Mouse (Mus musculus) stomach, postnatal 0 days (tissue): ENCODE measurements around the gene Serpinf2. TPM values are rescaled to one million over a fixed set of nuclear protein-coding genes. Genes with fewer than 3 reads are reported as not detected.
"Not testable (repeated sequence)": the region's sequence is repeated elsewhere in the genome, so short reads cannot be mapped to it uniquely, and the experiment has no call there.

ENCODE experiments used
- ATAC-seq: fragments of 200-750 bp; cut with Nextera tagmentation; 2 replicates; pipeline ENCODE4 v1.8.0; 2017; ENCODE audit not compliant: low FRiP score, low TSS enrichment
- DNase-seq: peaks from one replicate; pipeline ENCODE4 v3.0.0-alpha.2; 2016; ENCODE audit warnings: low spot score
- H3K27ac ChIP-seq: fragments of 300-500 bp; sonication (generic); replicated peaks from 2 replicates; pipeline ENCODE4 v1.5.1; 2014; ENCODE audit warnings: mild to moderate bottlenecking, control low read depth
- H3K27me3 ChIP-seq: fragments of 300-500 bp; sonication (generic); 2 replicates; pipeline ENCODE4 v1.6.1; 2014; ENCODE audit warnings: low read length; ENCODE audit not compliant: control insufficient read depth, insufficient read depth
- H3K36me3 ChIP-seq: fragments of 300-500 bp; sonication (generic); 2 replicates; pipeline ENCODE4 v1.6.1; 2014; ENCODE audit warnings: low read length, mixed read lengths; ENCODE audit not compliant: control insufficient read depth, insufficient read depth
- H3K4me1 ChIP-seq: fragments of 300-500 bp; sonication (generic); replicated peaks from 2 replicates; pipeline ENCODE4 v1.6.1; 2014; ENCODE audit warnings: antibody characterized with exemption; ENCODE audit not compliant: control insufficient read depth, insufficient read depth
- H3K4me2 ChIP-seq: fragments of 300-500 bp; sonication (generic); replicated peaks from 2 replicates; pipeline ENCODE4 v1.6.1; 2014; ENCODE audit warnings: low read depth, mild to moderate bottlenecking, control low read depth, moderate library complexity
- H3K4me3 ChIP-seq: fragments of 300-500 bp; sonication (generic); 2 replicates; pipeline ENCODE4 v1.5.1; 2014; ENCODE audit warnings: low read depth, low read length, control low read depth
- H3K9ac ChIP-seq: fragments of 300-500 bp; sonication (generic); 2 replicates; pipeline ENCODE4 v1.6.1; 2014; ENCODE audit warnings: mild to moderate bottlenecking, low read length, control low read depth, mixed read lengths
- H3K9me3 ChIP-seq: fragments of 300-500 bp; sonication (generic); 2 replicates; pipeline ENCODE4 v1.6.1; 2016; ENCODE audit warnings: low read length; ENCODE audit not compliant: control insufficient read depth
- CTCF ChIP-seq: IDR thresholded peaks from 2 replicates; pipeline ENCODE4 v1.5.1; 2016; ENCODE audit warnings: antibody characterized with exemption, low read depth, mild to moderate bottlenecking, moderate library complexity
- EP300 ChIP-seq: optimal IDR thresholded peaks from 2 replicates; pipeline ENCODE3; 2016; ENCODE audit warnings: antibody characterized with exemption
- WGBS: fragments of 180-500 bp; shearing (Covaris S2); extraction: QIAGEN DNeasy Blood & Tissue Kit; methylation state at CpG from one replicate; pipeline ENCODE4 v1.1.7; 2014; 5-methylcytosine and 5-hydroxymethylcytosine counted together
- polyA plus RNA-seq: library from polyadenylated mRNA; unstranded; fragments of >200 nt; fragmentation: Nextera tagmentation; extraction: Ambion mirVana; gene quantifications from 2 replicates; pipeline ENCODE4 v1.2.1, GENCODE M21; 2015

Serpinf2 gene
- polyA plus RNA-seq, 1 experiment from 2014 or later = 17.8 TPM

GRCm38 (mm10) chr11:75403301-75404052 lies 35.9 kb downstream of the Serpinf2 start:
- Histone ChIP-seq H3K4me3 (no peak overlapping the region), H3K9ac (no peak overlapping the region), H3K27ac (peak overlapping the region; percentile 82), H3K4me1 (peaks cover 2% of the 10 kb centered on the region; the same call in 1 of the 2 replicates), H3K27me3 (no peaks in the 10 kb centered on the region), H3K36me3 (no peaks in the 10 kb centered on the region; the same call in 1 of the 2 replicates), H3K4me2 (no peak overlapping the region), H3K9me3 (no peaks in the 10 kb centered on the region)
- ATAC-seq (peak; percentile 73; the same call in 1 of the 2 replicates), DNase-seq (peak; percentile 34)
- 47% methylated on average over 6 of the region's 6 CpGs for WGBS
- no peak for TF ChIP-seq CTCF
- no peak for TF ChIP-seq EP300

GRCm38 (mm10) chr11:75402271-75402690 lies 37.1 kb downstream of the Serpinf2 start:
- peak overlapping the region; percentile 82; the same call in 1 of the 2 replicates for H3K27ac ChIP-seq

GRCm38 (mm10) chr11:75400099-75400498 lies 39.3 kb downstream of the Serpinf2 start:
- 76% methylated on average over 9 of the region's 9 CpGs for WGBS
- DNase-seq (no peak), ATAC-seq (no peak)
- H3K36me3 ChIP-seq = no peaks in the 10 kb centered on the region; the same call in 1 of the 2 replicates
- H3K4me3 ChIP-seq = no peak overlapping the region
- H3K27me3 ChIP-seq = no peaks in the 10 kb centered on the region
- no peak overlapping the region for H3K27ac ChIP-seq
- H3K9ac ChIP-seq = no peak overlapping the region
- H3K4me2 ChIP-seq = no peak overlapping the region
- TF ChIP-seq CTCF = no peak
- no peak for TF ChIP-seq EP300
- H3K4me1 ChIP-seq = peaks cover 2% of the 10 kb centered on the region; the same call in 1 of the 2 replicates
- H3K9me3 ChIP-seq = no peaks in the 10 kb centered on the region

More at GRCm38 (mm10) chr11:75402271-75402690, 37.1 kb downstream of the Serpinf2 start:
- peak; percentile 54 for DNase-seq
- Histone ChIP-seq H3K27me3 (no peaks in the 10 kb centered on the region), H3K4me2 (no peak overlapping the region), H3K4me1 (peaks cover 2% of the 10 kb centered on the region; the same call in 1 of the 2 replicates), H3K9ac (no peak overlapping the region), H3K36me3 (no peaks in the 10 kb centered on the region; the same call in 1 of the 2 replicates), H3K9me3 (no peaks in the 10 kb centered on the region), H3K4me3 (no peak overlapping the region)
- WGBS = 40% methylated on average over 5 of the region's 5 CpGs
- TF ChIP-seq EP300 (no peak), CTCF (peak; percentile 87)
- peak; percentile 86 for ATAC-seq

GRCm38 (mm10) chr11:75399411-75399841 lies 40.0 kb downstream of the Serpinf2 start:
- Histone ChIP-seq H3K9ac (no peak overlapping the region), H3K4me1 (peaks cover 2% of the 10 kb centered on the region; the same call in 1 of the 2 replicates)

GRCm38 (mm10) chr11:75397452-75397851 lies 41.9 kb downstream of the Serpinf2 start:
- WGBS = 74% methylated on average over 7 of the region's 7 CpGs
- Histone ChIP-seq H3K4me2 (no peak overlapping the region), H3K27ac (no peak overlapping the region), H3K27me3 (no peaks in the 10 kb centered on the region), H3K4me1 (0 out of 2 replicates have a peak, but pooled peaks cover 2% of the 10 kb centered on the region), H3K9ac (no peak overlapping the region), H3K4me3 (no peak overlapping the region), H3K9me3 (no peaks in the 10 kb centered on the region), H3K36me3 (no peaks in the 10 kb centered on the region; the same call in 1 of the 2 replicates)
- DNase-seq = no peak
- no peak for ATAC-seq
- TF ChIP-seq CTCF = no peak
- TF ChIP-seq EP300 = no peak

More at GRCm38 (mm10) chr11:75399411-75399841, 40.0 kb downstream of the Serpinf2 start:
- Histone ChIP-seq H3K4me2 (no peak overlapping the region), H3K9me3 (no peaks in the 10 kb centered on the region), H3K36me3 (no peaks in the 10 kb centered on the region; the same call in 1 of the 2 replicates), H3K27me3 (no peaks in the 10 kb centered on the region), H3K27ac (no peak overlapping the region), H3K4me3 (no peak overlapping the region)
- 73% methylated on average over 11 of the region's 11 CpGs for WGBS
- no peak for DNase-seq
- TF ChIP-seq CTCF = no peak
- no peak for TF ChIP-seq EP300
- ATAC-seq = no peak

- H3K9me3 ChIP-seq = no peaks in the 10 kb centered on the region
- H3K4me2 ChIP-seq = no peak overlapping the region
- DNase-seq (no peak), ATAC-seq (no peak)
- H3K36me3 ChIP-seq = no peaks in the 10 kb centered on the region; the same call in 1 of the 2 replicates
- WGBS = 80% methylated on average over 1 of the region's 1 CpGs
- H3K27me3 ChIP-seq = no peaks in the 10 kb centered on the region
- no peak overlapping the region for H3K4me3 ChIP-seq
- TF ChIP-seq CTCF (no peak), EP300 (no peak)
- no peak overlapping the region for H3K9ac ChIP-seq
- H3K4me1 ChIP-seq = no peaks in the 10 kb centered on the region
- H3K27ac ChIP-seq = no peak overlapping the region
Measured at GRCm38 (mm10) chr11:75395611-75396010, 43.8 kb downstream of the Serpinf2 start.

GRCm38 (mm10) chr11:75383529-75383928 lies 55.9 kb downstream of the Serpinf2 start:
- 43% methylated on average over 3 of the region's 3 CpGs for WGBS
- DNase-seq, H3K4me2 ChIP-seq, H3K36me3 ChIP-seq, ATAC-seq, H3K27me3 ChIP-seq, H3K4me3 ChIP-seq, H3K4me1 ChIP-seq, H3K9ac ChIP-seq, H3K9me3 ChIP-seq, H3K27ac ChIP-seq: not testable (repeated sequence)
